Mouse (Mus musculus): ENCODE measurements around the gene Ppat.

Ppat gene

DNA sequence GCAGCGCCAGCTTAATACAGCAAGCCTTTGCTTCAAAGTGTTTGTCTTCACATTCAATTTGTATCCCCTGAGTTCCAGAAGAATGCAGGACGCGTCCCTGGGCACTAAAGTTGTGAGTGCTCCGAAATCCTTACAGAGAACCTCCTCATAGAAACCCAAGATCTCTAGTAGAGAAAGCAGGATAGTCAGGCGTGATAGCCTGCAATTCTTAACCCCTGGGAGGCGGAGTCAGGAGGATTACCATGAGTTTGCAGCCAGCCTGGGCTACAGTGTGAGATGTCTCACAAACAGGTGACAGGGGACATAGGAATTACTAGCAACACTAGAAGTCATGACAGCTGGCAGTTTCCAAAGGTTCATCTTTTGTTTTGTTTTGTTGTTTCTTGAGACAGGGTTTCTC lies 81.8 kb downstream of the Ppat start:
- no peak for DNase-seq

DNA sequence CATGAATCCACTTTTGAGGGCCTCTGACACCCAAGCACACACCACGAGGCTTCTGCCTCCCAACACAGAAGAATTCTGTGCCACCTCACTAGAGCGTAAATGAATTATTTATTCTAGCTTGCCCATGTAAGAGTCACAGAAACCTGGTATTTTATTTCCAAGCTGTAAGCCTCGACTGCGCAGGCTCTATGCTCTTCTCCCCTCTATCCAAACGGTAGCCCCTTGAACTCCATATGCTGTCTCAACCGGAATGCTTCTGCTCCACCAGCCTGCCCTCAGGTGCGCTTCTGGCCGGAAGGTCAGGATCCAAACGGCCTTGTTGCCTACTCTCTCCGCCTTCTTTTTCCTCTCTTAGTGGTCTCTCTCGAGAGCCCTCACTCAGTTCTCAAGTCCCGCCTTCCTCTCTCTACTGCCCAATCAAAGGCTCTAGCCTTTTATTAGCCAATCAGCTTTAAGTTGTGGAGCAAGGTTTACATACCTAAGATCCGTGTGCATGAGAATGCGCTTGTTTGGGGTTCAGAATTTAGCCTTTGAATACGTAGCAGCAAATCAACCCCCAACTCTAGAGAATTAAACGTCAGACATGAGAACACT lies 82.6 kb downstream of the Ppat start:
- DNase-seq: peak; percentile 43 to 53

DNA sequence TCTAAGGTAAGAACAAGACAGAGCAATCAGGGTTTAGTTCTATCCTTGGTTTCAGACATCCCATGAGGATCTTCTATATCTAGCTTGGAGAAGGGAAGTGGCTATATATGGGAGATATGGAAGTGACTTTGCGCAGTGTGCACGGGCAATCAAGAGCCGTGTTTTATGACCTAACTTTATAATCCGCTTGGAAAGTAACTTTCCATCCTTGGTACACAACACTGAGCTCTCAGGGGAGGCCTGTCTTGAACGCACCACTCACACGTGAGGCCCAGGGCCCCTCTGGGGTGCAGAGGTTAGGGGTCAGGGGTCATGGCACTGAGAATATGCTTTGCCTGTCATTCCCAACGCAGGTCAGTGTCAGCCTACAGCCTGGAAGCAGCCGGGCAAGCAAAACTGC lies 84.6 kb downstream of the Ppat start:
- no peak for DNase-seq

All from thymus, postnatal 36 days (tissue).